Mouse (Mus musculus) liver, embryonic 12.5 days (tissue): ENCODE measurements at regions not wholly inside any gene's neighbourhood (a gene's known extent, or its start where the extent isn't known, plus 50 kb on each side); places are given as distances from the start of the nearest gene placed in this dataset.

Experiments
- ATAC-seq: fragments of 200-750 bp; cut with Nextera tagmentation; 2 replicates; pipeline ENCODE4 v1.8.0; 2017; ENCODE audit warnings: moderate number of reproducible peaks, mild to moderate bottlenecking, moderate library complexity
- H3K27ac ChIP-seq: fragments of 300-500 bp; sonication (generic); 2 replicates; pipeline ENCODE4 v1.5.1; 2016; ENCODE audit warnings: mild to moderate bottlenecking
- H3K27me3 ChIP-seq: fragments of 300-500 bp; sonication (generic); replicated peaks from 2 replicates; pipeline ENCODE4 v1.6.1; 2016; ENCODE audit warnings: mild to moderate bottlenecking, moderate library complexity
- H3K36me3 ChIP-seq: fragments of 300-500 bp; sonication (generic); 2 replicates; pipeline ENCODE4 v1.6.1; 2016; ENCODE audit warnings: mild to moderate bottlenecking, moderate library complexity
- H3K4me1 ChIP-seq: fragments of 300-500 bp; sonication (generic); 2 replicates; pipeline ENCODE4 v1.6.1; 2016
- H3K4me2 ChIP-seq: fragments of 300-500 bp; sonication (generic); 2 replicates; pipeline ENCODE4 v1.6.1; 2016; ENCODE audit warnings: mild to moderate bottlenecking, moderate library complexity
- H3K4me3 ChIP-seq: fragments of 300-500 bp; sonication (generic); 2 replicates; pipeline ENCODE4 v1.5.1; 2016; ENCODE audit warnings: mild to moderate bottlenecking, moderate library complexity
- H3K9ac ChIP-seq: fragments of 300-500 bp; sonication (generic); 2 replicates; pipeline ENCODE4 v1.6.1; 2016; ENCODE audit warnings: mild to moderate bottlenecking, moderate library complexity
- H3K9me3 ChIP-seq: fragments of 300-500 bp; sonication (generic); replicated peaks from 2 replicates; pipeline ENCODE4 v1.6.1; 2016; ENCODE audit warnings: mild to moderate bottlenecking, moderate library complexity
- WGBS: fragments of 180-500 bp; shearing (Covaris S2); methylation state at CpG from one replicate; pipeline ENCODE4 v1.1.7; 2016; ENCODE audit not compliant: insufficient replicate concordance; 5-methylcytosine and 5-hydroxymethylcytosine counted together

- H3K27ac ChIP-seq = no peak overlapping the region
- no peak overlapping the region for H3K4me3 ChIP-seq
- no peaks in the 10 kb centered on the region for H3K36me3 ChIP-seq
- WGBS = 46% methylated on average over 2 of the region's 2 CpGs
- no peaks in the 10 kb centered on the region for H3K9me3 ChIP-seq
- no peak overlapping the region for H3K9ac ChIP-seq
- no peak overlapping the region for H3K4me2 ChIP-seq
- no peaks in the 10 kb centered on the region for H3K4me1 ChIP-seq
- H3K27me3 ChIP-seq = no peaks in the 10 kb centered on the region
- ATAC-seq = no peak
These were observed 737.7 kb upstream of the Adgrl4 start for GRCm38 (mm10) chr3:150699990-150700389.
